Mouse (Mus musculus) midbrain, postnatal 0 days (tissue): ENCODE data around the gene Olfr1277. TPM values are rescaled to one million over a fixed set of nuclear protein-coding genes. Genes with fewer than 3 reads are reported as not detected.

Experiments
- ATAC-seq: fragments of 200-750 bp; cut with Nextera tagmentation; 2 replicates; pipeline ENCODE4 v1.8.0; 2017; ENCODE audit warnings: moderate number of reproducible peaks, mild to moderate bottlenecking, moderate TSS enrichment, moderate library complexity; ENCODE audit not compliant: low FRiP score
- DNase-seq: peaks from one replicate; pipeline ENCODE4 v3.0.0-alpha.2; 2015; ENCODE audit warnings: low spot score
- H3K27ac ChIP-seq: fragments of 300-500 bp; sonication (generic); 2 replicates; pipeline ENCODE4 v1.5.1; 2014; ENCODE audit warnings: low read depth, mild to moderate bottlenecking, low read length, mixed read lengths
- H3K27me3 ChIP-seq: fragments of 300-500 bp; sonication (generic); 2 replicates; pipeline ENCODE4 v1.6.1; 2014; ENCODE audit warnings: low read length, control low read depth, mixed read lengths; ENCODE audit not compliant: insufficient read depth
- H3K36me3 ChIP-seq: fragments of 300-500 bp; sonication (generic); 2 replicates; pipeline ENCODE4 v1.6.1; 2014; ENCODE audit warnings: low read length, control low read depth, mixed read lengths; ENCODE audit not compliant: insufficient read depth
- H3K4me1 ChIP-seq: fragments of 300-500 bp; sonication (generic); 2 replicates; pipeline ENCODE4 v1.6.1; 2014; ENCODE audit warnings: mild to moderate bottlenecking, control low read depth, antibody characterized with exemption, low read length, mixed read lengths; ENCODE audit not compliant: insufficient read depth
- H3K4me2 ChIP-seq: fragments of 300-500 bp; sonication (generic); 2 replicates; pipeline ENCODE4 v1.6.1; 2014; ENCODE audit warnings: low read depth, mild to moderate bottlenecking, low read length, mixed read lengths; ENCODE audit not compliant: poor library complexity, severe bottlenecking
- H3K4me3 ChIP-seq: fragments of 300-500 bp; sonication (generic); 2 replicates; pipeline ENCODE4 v1.5.1; 2014; ENCODE audit warnings: low read depth, mild to moderate bottlenecking, low read length, moderate library complexity
- H3K9ac ChIP-seq: fragments of 300-500 bp; sonication (generic); replicated peaks from 2 replicates; pipeline ENCODE4 v1.6.1; 2014; ENCODE audit warnings: mild to moderate bottlenecking, low read length, moderate library complexity, mixed read lengths; ENCODE audit not compliant: poor library complexity, severe bottlenecking
- H3K9me3 ChIP-seq: fragments of 300-500 bp; sonication (generic); 2 replicates; pipeline ENCODE4 v1.6.1; 2016; ENCODE audit warnings: low read length, control low read depth
- CTCF ChIP-seq: IDR thresholded peaks from 2 replicates; pipeline ENCODE4 v1.5.1; 2016; ENCODE audit warnings: antibody characterized with exemption, mild to moderate bottlenecking
- WGBS: fragments of 180-500 bp; shearing (Covaris S2); extraction: QIAGEN DNeasy Blood & Tissue Kit; methylation state at CpG from one replicate; pipeline ENCODE4 v1.1.7; 2014; 5-methylcytosine and 5-hydroxymethylcytosine counted together
- polyA plus RNA-seq: library from polyadenylated mRNA; unstranded; fragments of >200 nt; fragmentation: Nextera tagmentation; extraction: Ambion mirVana; gene quantifications from 2 replicates; pipeline ENCODE4 v1.2.1, GENCODE M21; 2015
- total RNA-seq: library from RNA; depleted of rRNA; stranded (reverse); fragments of >200 nt; gene quantifications from 2 replicates; pipeline ENCODE4 v1.2.3, GENCODE M21; 2014; rRNA removed

Olfr1277 gene
- total RNA-seq, result not detected in 2 replicates
- polyA plus RNA-seq, result not detected in 2 replicates

GRCm38 (mm10) chr2:111274006-111274405 lies at the start of gene Olfr1277:
TSS of gene Olfr1277 (minus strand) at chr2:111274106.
- no peak for TF ChIP-seq CTCF
- H3K9me3 ChIP-seq, result no peaks in the 10 kb centered on the region
- no peak within 1 kb of the TSS for H3K9ac ChIP-seq
- DNase-seq, result no peak
- no peak within 1 kb of the TSS for H3K4me2 ChIP-seq
- no peaks in the 10 kb centered on the region for H3K36me3 ChIP-seq
- ATAC-seq, result no peak
- no peaks in the 10 kb centered on the region for H3K27me3 ChIP-seq
- no peak within 1 kb of the TSS for H3K27ac ChIP-seq
- H3K4me1 ChIP-seq, result no peaks in the 10 kb centered on the region
- H3K4me3 ChIP-seq, result no peak within 1 kb of the TSS
- 78% methylated on average over 2 of the region's 2 CpGs for WGBS

GRCm38 (mm10) chr2:111313717-111314116 lies 39.8 kb upstream of the Olfr1277 start, which contains the start of gene Olfr1280:
TSS of gene Olfr1280 (plus strand) at chr2:111314017.
- H3K9ac ChIP-seq, result no peak within 1 kb of the TSS
- no peak for ATAC-seq

GRCm38 (mm10) chr2:111300374-111300773 lies 26.5 kb upstream of the Olfr1277 start, which contains the start of gene Olfr1279:
TSS of gene Olfr1279 (plus strand) at chr2:111300635.
- H3K4me3 ChIP-seq, result no peak within 1 kb of the TSS

More at GRCm38 (mm10) chr2:111313717-111314116, 39.8 kb upstream of the Olfr1277 start, which contains the start of gene Olfr1280:
- Histone ChIP-seq H3K27me3 (no peaks in the 10 kb centered on the region), H3K27ac (no peak within 1 kb of the TSS), H3K36me3 (no peaks in the 10 kb centered on the region), H3K4me1 (no peaks in the 10 kb centered on the region), H3K4me2 (no peak within 1 kb of the TSS), H3K4me3 (no peak within 1 kb of the TSS), H3K9me3 (no peaks in the 10 kb centered on the region)
- TF ChIP-seq CTCF, result no peak
- no peak for DNase-seq

GRCm38 (mm10) chr2:111298541-111298940 lies 24.6 kb upstream of the Olfr1277 start:
- Histone ChIP-seq H3K4me3 (no peak overlapping the region), H3K27me3 (no peaks in the 10 kb centered on the region), H3K36me3 (no peaks in the 10 kb centered on the region), H3K27ac (no peak overlapping the region), H3K9me3 (no peaks in the 10 kb centered on the region), H3K4me1 (no peaks in the 10 kb centered on the region), H3K4me2 (no peak overlapping the region), H3K9ac (no peak overlapping the region)
- DNase-seq, result no peak
- ATAC-seq, result no peak
- no peak for TF ChIP-seq CTCF

More at GRCm38 (mm10) chr2:111300374-111300773, 26.5 kb upstream of the Olfr1277 start, which contains the start of gene Olfr1279:
- H3K36me3 ChIP-seq, result no peaks in the 10 kb centered on the region
- H3K4me2 ChIP-seq, result no peak within 1 kb of the TSS
- ATAC-seq, result no peak
- no peaks in the 10 kb centered on the region for H3K9me3 ChIP-seq
- no peak for TF ChIP-seq CTCF
- H3K4me1 ChIP-seq, result no peaks in the 10 kb centered on the region
- no peaks in the 10 kb centered on the region for H3K27me3 ChIP-seq
- H3K27ac ChIP-seq, result no peak within 1 kb of the TSS
- H3K9ac ChIP-seq, result no peak within 1 kb of the TSS
- no peak for DNase-seq

GRCm38 (mm10) chr2:111289836-111290235 lies 15.9 kb upstream of the Olfr1277 start, which contains the start of gene Olfr1278:
TSS of gene Olfr1278 (plus strand) at chr2:111290136.
- no peaks in the 10 kb centered on the region for H3K4me1 ChIP-seq
- DNase-seq (no peak), ATAC-seq (no peak)
- no peak within 1 kb of the TSS for H3K9ac ChIP-seq
- H3K9me3 ChIP-seq, result no peaks in the 10 kb centered on the region
- H3K4me3 ChIP-seq, result no peak within 1 kb of the TSS
- H3K27ac ChIP-seq, result no peak within 1 kb of the TSS
- H3K27me3 ChIP-seq, result no peaks in the 10 kb centered on the region
- H3K36me3 ChIP-seq, result no peaks in the 10 kb centered on the region
- no peak for TF ChIP-seq CTCF
- H3K4me2 ChIP-seq, result no peak within 1 kb of the TSS

- TF ChIP-seq CTCF, result no peak
- H3K9ac ChIP-seq, result no peak within 1 kb of the TSS
- DNase-seq, result no peak
- H3K4me2 ChIP-seq, result no peak within 1 kb of the TSS
- H3K4me3 ChIP-seq, result no peak within 1 kb of the TSS
- ATAC-seq, result no peak
- no peaks in the 10 kb centered on the region for H3K4me1 ChIP-seq
- H3K27ac ChIP-seq, result no peak within 1 kb of the TSS
- H3K27me3 ChIP-seq, result no peaks in the 10 kb centered on the region
- no peaks in the 10 kb centered on the region for H3K9me3 ChIP-seq
- H3K36me3 ChIP-seq, result no peaks in the 10 kb centered on the region
These were observed 19.7 kb downstream of the Olfr1277 start, which contains the start of gene Olfr1276 for GRCm38 (mm10) chr2:111254216-111254615. TSS of gene Olfr1276 (plus strand) at chr2:111254516.
